Mouse (Mus musculus): ENCODE data around the gene Brpf3. TPM values are rescaled to one million over a fixed set of nuclear protein-coding genes. Genes with fewer than 3 reads are reported as not detected.

Gene Brpf3
- polyA plus RNA-seq, 1 experiment from 2014 or later = 9.8 TPM

Other genes with a start within 250 kb of the Brpf3 start
- gene Clps, start 240.3 kb upstream of the Brpf3 start, polyA plus RNA-seq (2016; fragmentation: Nextera tagmentation; extraction: Ambion mirVana) = not detected in 2 replicates
- gene Lhfpl5, start 225.4 kb upstream of the Brpf3 start, polyA plus RNA-seq (2016; fragmentation: Nextera tagmentation; extraction: Ambion mirVana) = 1.9 and 2.1 TPM in 2 replicates
- 98.7 and 107 TPM in 2 replicates for gene Srpk1, start 178.4 kb upstream of the Brpf3 start, polyA plus RNA-seq (2016; fragmentation: Nextera tagmentation; extraction: Ambion mirVana)
- 0.41 and 0.51 TPM in 2 replicates for gene Slc26a8, start 110.9 kb upstream of the Brpf3 start, polyA plus RNA-seq (2016; fragmentation: Nextera tagmentation; extraction: Ambion mirVana)
- gene Mapk14, start 109.8 kb upstream of the Brpf3 start, polyA plus RNA-seq (2016; fragmentation: Nextera tagmentation; extraction: Ambion mirVana) = 39.2 and 43.9 TPM in 2 replicates
- 1.4 and 3.2 TPM in 2 replicates for gene AC170998.1, start 75.0 kb upstream of the Brpf3 start, polyA plus RNA-seq (2016; fragmentation: Nextera tagmentation; extraction: Ambion mirVana)
- gene Mapk13, start 31.8 kb upstream of the Brpf3 start, polyA plus RNA-seq (2016; fragmentation: Nextera tagmentation; extraction: Ambion mirVana) = 3.9 and 8.9 TPM in 2 replicates
- gene Pnpla1, start 57.3 kb downstream of the Brpf3 start, polyA plus RNA-seq (2016; fragmentation: Nextera tagmentation; extraction: Ambion mirVana) = not detected in 2 replicates
- gene 4930539E08Rik, start 114.2 kb downstream of the Brpf3 start, polyA plus RNA-seq (2016; fragmentation: Nextera tagmentation; extraction: Ambion mirVana) = 0.07 and 0.31 TPM in 2 replicates
- 0.16 and 0.26 TPM in 2 replicates for gene Pxt1, start 142.8 kb downstream of the Brpf3 start, polyA plus RNA-seq (2016; fragmentation: Nextera tagmentation; extraction: Ambion mirVana)
- 103 and 111 TPM in 2 replicates for gene Kctd20, start 150.9 kb downstream of the Brpf3 start, polyA plus RNA-seq (2016; fragmentation: Nextera tagmentation; extraction: Ambion mirVana)
- 131 and 133 TPM in 2 replicates for gene Stk38, start 206.9 kb downstream of the Brpf3 start, polyA plus RNA-seq (2016; fragmentation: Nextera tagmentation; extraction: Ambion mirVana)
- gene Srsf3, start 231.5 kb downstream of the Brpf3 start, polyA plus RNA-seq (2016; fragmentation: Nextera tagmentation; extraction: Ambion mirVana) = 723 and 795 TPM in 2 replicates

Measured in hindbrain, embryonic 10.5 days (tissue).